Mouse (Mus musculus) ES-CJ7 (cell line): ENCODE data around the gene Olfr1093.
A peak's percentile ranks its signal among the peaks of the same experiment; 100 is the strongest.

Experiments
- DNase-seq: peaks from one replicate; pipeline ENCODE4 v3.0.0; 2011; ENCODE audit warnings: low read depth, low spot score

Gene Olfr1093

DNA sequence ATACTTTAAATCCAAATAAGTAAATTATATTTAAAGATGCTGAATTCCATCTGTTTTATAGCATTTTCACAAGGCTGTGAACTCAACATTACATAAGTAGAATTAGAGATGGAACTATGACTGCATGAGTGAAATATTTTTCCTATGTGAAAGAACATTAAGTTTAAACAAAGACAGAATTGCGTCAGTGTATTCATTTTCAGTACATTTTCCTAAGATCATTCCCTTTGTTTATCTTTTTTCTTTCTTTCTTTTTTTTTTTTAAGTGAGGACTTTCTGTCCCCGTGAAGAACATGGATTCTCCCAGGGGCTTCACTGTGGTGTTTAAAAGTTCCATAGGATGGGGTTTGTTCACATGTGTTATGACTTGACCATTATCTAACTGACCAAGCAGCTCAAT lies at the start of gene Olfr1093:
Gene Olfr1093 (plus strand): TSS at position 301 of the 400 bp plus-strand sequence.
- no peak for DNase-seq

DNA sequence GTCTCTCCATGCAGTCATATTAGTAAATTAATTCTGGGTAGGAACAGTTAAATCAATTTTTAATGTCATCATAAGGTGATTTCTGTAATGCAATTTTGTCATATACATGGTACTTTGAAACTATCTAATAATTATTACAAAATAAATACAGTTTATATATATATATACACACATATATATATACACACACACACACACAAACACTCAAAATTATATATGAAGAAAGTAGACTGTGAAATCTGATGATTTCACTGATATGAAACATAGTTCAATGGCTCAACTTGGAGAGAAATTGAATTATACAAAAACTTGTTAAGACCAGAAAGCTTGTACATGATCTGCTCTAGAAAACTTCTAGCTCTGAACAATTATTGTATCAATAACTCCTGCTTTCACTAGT lies 48.7 kb upstream of the Olfr1093 start, which contains the start of gene Olfr1089:
Gene Olfr1089 (minus strand): TSS at position 101 of the 400 bp plus-strand sequence.
- no peak for DNase-seq

DNA sequence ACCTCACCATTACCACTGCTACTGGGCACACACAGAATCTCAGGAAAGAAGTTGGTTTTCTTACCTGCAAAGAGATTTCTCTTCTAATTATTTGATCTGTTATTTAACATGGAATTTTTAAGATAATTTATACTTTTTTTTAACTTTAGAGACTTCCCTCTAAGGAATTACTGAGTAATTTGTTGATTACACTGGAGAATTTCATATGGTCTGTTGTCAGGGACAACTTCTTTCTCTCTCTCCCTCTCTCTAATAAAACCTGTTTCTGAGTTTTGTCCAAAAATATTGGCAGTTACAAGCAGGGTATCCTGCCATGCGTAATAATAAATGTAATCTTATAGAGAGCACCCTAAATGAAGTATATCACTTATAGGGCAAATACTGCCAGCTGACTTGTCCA lies 23.4 kb upstream of the Olfr1093 start, which contains the start of gene Olfr1090:
Gene Olfr1090 (minus strand): TSS at position 101 of the 400 bp plus-strand sequence.
- DNase-seq: no peak

DNA sequence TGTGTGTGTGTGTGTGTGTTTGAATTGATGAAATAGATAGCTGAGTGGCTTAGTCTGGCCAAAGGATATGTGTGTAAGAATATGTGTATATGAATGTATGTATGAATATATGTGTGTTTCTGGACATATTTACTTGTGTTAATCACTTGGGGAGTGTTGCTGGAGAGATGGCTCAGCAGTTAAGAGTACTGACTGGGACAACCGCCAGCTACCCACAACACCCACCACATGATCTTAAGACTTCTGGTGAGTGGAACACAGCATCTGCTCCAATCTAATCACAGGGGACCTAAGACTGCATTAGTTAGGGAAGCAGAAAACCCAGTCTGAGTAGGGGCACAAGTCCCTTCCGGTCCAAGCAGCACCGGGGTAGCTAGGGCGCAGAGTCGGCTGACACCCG lies 21.2 kb upstream of the Olfr1093 start:
- DNase-seq: peak; percentile 27

DNA sequence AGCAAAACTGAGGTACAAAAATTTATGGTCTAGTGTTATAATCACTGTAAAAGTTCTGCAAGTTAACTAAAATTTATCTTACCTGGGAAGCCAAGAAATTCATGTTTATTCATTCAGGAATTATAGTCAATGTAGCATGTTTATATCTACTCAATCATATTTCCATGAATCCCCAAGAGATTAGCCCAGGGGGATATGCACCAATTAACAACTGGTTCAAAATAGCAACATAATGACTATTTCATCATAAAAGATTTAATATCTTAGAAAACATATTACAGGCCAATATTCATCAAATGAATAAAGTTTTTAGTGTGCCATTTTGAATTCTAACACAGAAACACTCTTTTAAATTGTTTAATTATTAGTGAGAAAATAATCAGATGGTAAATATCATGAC lies 27.6 kb downstream of the Olfr1093 start, which contains the start of gene Olfr141:
Gene Olfr141 (minus strand): TSS at position 101 of the 400 bp plus-strand sequence.
- DNase-seq: no peak

DNA sequence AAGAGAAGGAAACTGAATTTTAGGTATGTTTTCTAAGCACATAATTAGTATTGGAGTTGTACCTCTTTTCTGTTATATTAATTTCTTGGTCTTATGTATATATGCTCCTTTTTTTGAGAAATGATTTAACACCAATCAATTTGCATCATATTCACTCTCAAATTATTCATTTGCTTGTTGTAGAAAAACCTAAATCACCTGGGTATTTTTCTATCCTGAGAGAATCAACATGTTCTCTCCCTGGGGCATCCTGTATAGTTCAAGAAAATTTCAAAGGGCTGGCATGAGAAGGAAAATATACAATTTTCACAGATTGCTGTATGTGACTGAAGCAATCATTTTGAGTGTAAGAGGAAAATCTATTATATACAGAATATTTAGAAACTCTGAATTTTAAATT lies 42.1 kb downstream of the Olfr1093 start, which contains the start of gene Olfr1094:
Gene Olfr1094 (plus strand): TSS at position 301 of the 400 bp plus-strand sequence.
- DNase-seq: no peak
